Mouse (Mus musculus) forebrain, embryonic 15.5 days (tissue): ENCODE results near the gene Chaf1b. TPM values are rescaled to one million over a fixed set of nuclear protein-coding genes. Genes with fewer than 3 reads are reported as not detected.

Source experiments
- ATAC-seq: fragments of 200-750 bp; cut with Nextera tagmentation; replicated peaks from 2 replicates; pipeline ENCODE4 v1.8.0; 2017; ENCODE audit warnings: mild to moderate bottlenecking, moderate TSS enrichment, moderate library complexity
- H3K27ac ChIP-seq: fragments of 300-500 bp; sonication (generic); replicated peaks from 2 replicates; pipeline ENCODE4 v1.5.1; 2015; ENCODE audit warnings: mild to moderate bottlenecking, inconsistent platforms
- H3K27me3 ChIP-seq: fragments of 300-500 bp; sonication (generic); 2 replicates; pipeline ENCODE4 v1.6.1; 2015; ENCODE audit warnings: inconsistent platforms
- H3K36me3 ChIP-seq: fragments of 300-500 bp; sonication (generic); 2 replicates; pipeline ENCODE4 v1.6.1; 2015; ENCODE audit warnings: mild to moderate bottlenecking, inconsistent platforms
- H3K4me1 ChIP-seq: fragments of 300-500 bp; sonication (generic); 2 replicates; pipeline ENCODE4 v1.6.1; 2015; ENCODE audit warnings: inconsistent platforms
- H3K4me2 ChIP-seq: fragments of 300-500 bp; sonication (generic); replicated peaks from 2 replicates; pipeline ENCODE4 v1.6.1; 2015; ENCODE audit warnings: mild to moderate bottlenecking, inconsistent platforms
- H3K4me3 ChIP-seq: fragments of 300-500 bp; sonication (generic); 2 replicates; pipeline ENCODE4 v1.5.1; 2015; ENCODE audit warnings: mild to moderate bottlenecking, inconsistent platforms
- H3K9ac ChIP-seq: fragments of 300-500 bp; sonication (generic); replicated peaks from 2 replicates; pipeline ENCODE4 v1.6.1; 2015; ENCODE audit warnings: mild to moderate bottlenecking, inconsistent platforms
- H3K9me3 ChIP-seq: fragments of 300-500 bp; sonication (generic); 2 replicates; pipeline ENCODE4 v1.6.1; 2016; ENCODE audit warnings: inconsistent platforms
- WGBS: fragments of 180-500 bp; shearing (Covaris S2); methylation state at CpG from one replicate; pipeline ENCODE4 v1.1.7; 2015; ENCODE audit warnings: mixed read lengths; 5-methylcytosine and 5-hydroxymethylcytosine counted together
- polyA plus RNA-seq: library from polyadenylated mRNA; unstranded; fragments of >200 nt; fragmentation: Nextera tagmentation; extraction: Ambion mirVana; gene quantifications from 2 replicates; pipeline ENCODE4 v1.2.1, GENCODE M21; 2015

The Chaf1b gene
- polyA plus RNA-seq, 1 experiment from 2014 or later = 42.0 TPM

GRCm38 (mm10) chr16:93935009-93935408 is 51.3 kb downstream of the Chaf1b start:
- Histone ChIP-seq H3K27ac (no peak overlapping the region), H3K27me3 (peaks cover 22% of the 10 kb centered on the region; the same call in 1 of the 2 replicates), H3K36me3 (no peaks in the 10 kb centered on the region), H3K4me2 (no peak overlapping the region), H3K4me1 (no peaks in the 10 kb centered on the region), H3K9ac (no peak overlapping the region), H3K9me3 (no peaks in the 10 kb centered on the region), H3K4me3 (no peak overlapping the region)
- 13% methylated on average over 7 of the region's 7 CpGs for WGBS
- no peak for ATAC-seq

GRCm38 (mm10) chr16:93938400-93938846 is 54.7 kb downstream of the Chaf1b start:
- 7% methylated on average over 16 of the region's 16 CpGs for WGBS
- H3K9ac ChIP-seq = peak overlapping the region; percentile 21; the same call in 1 of the 2 replicates
- no peak for ATAC-seq

GRCm38 (mm10) chr16:93939961-93940360 is 56.3 kb downstream of the Chaf1b start:
- no peaks in the 10 kb centered on the region for H3K4me1 ChIP-seq
- H3K9me3 ChIP-seq = no peaks in the 10 kb centered on the region
- H3K9ac ChIP-seq = no peak overlapping the region
- no peak overlapping the region for H3K4me2 ChIP-seq
- H3K36me3 ChIP-seq = no peaks in the 10 kb centered on the region
- WGBS = 79% methylated on average over 4 of the region's 4 CpGs
- no peak overlapping the region for H3K27ac ChIP-seq
- no peak for ATAC-seq
- H3K27me3 ChIP-seq = peaks cover 18% of the 10 kb centered on the region; the same call in 1 of the 2 replicates
- H3K4me3 ChIP-seq = no peak overlapping the region

More at GRCm38 (mm10) chr16:93938400-93938846, 54.7 kb downstream of the Chaf1b start:
- H3K27ac ChIP-seq = no peak overlapping the region
- H3K9me3 ChIP-seq = no peaks in the 10 kb centered on the region
- H3K4me1 ChIP-seq = no peaks in the 10 kb centered on the region
- H3K36me3 ChIP-seq = no peaks in the 10 kb centered on the region
- peak overlapping the region; percentile 27 for H3K4me3 ChIP-seq
- H3K27me3 ChIP-seq = peaks cover 22% of the 10 kb centered on the region; the same call in 1 of the 2 replicates
- peak overlapping the region; percentile 43 for H3K4me2 ChIP-seq

- Histone ChIP-seq H3K9ac (no peak overlapping the region), H3K36me3 (no peaks in the 10 kb centered on the region), H3K27ac (no peak overlapping the region), H3K9me3 (no peaks in the 10 kb centered on the region), H3K4me1 (no peaks in the 10 kb centered on the region), H3K27me3 (peaks cover 4% of the 10 kb centered on the region; the same call in 1 of the 2 replicates), H3K4me2 (no peak overlapping the region), H3K4me3 (no peak overlapping the region)
- 73% methylated on average over 10 of the region's 10 CpGs for WGBS
- no peak for ATAC-seq
These were observed 58.3 kb downstream of the Chaf1b start for GRCm38 (mm10) chr16:93941781-93942567.

GRCm38 (mm10) chr16:93942796-93943502 is 59.2 kb downstream of the Chaf1b start:
- 89% methylated on average over 10 of the region's 10 CpGs for WGBS
- Histone ChIP-seq H3K4me3 (no peak overlapping the region), H3K4me2 (no peak overlapping the region), H3K27ac (no peak overlapping the region), H3K9me3 (no peaks in the 10 kb centered on the region), H3K36me3 (no peaks in the 10 kb centered on the region), H3K27me3 (no peaks in the 10 kb centered on the region), H3K9ac (no peak overlapping the region), H3K4me1 (no peaks in the 10 kb centered on the region)
- ATAC-seq = no peak

- Histone ChIP-seq H3K9me3 (no peaks in the 10 kb centered on the region), H3K27me3 (no peaks in the 10 kb centered on the region), H3K4me2 (no peak overlapping the region), H3K4me3 (no peak overlapping the region), H3K4me1 (no peaks in the 10 kb centered on the region), H3K9ac (no peak overlapping the region), H3K36me3 (no peaks in the 10 kb centered on the region), H3K27ac (no peak overlapping the region)
- no peak for ATAC-seq
- WGBS = 78% methylated on average over 6 of the region's 6 CpGs
These were observed 60.6 kb downstream of the Chaf1b start for GRCm38 (mm10) chr16:93944301-93944700.

GRCm38 (mm10) chr16:93947396-93947795 is 63.7 kb downstream of the Chaf1b start:
- H3K4me3 ChIP-seq = no peak overlapping the region
- no peak for ATAC-seq
- H3K4me2 ChIP-seq = no peak overlapping the region
- 89% methylated on average over 4 of the region's 4 CpGs for WGBS
- H3K27me3 ChIP-seq = no peaks in the 10 kb centered on the region
- no peaks in the 10 kb centered on the region for H3K4me1 ChIP-seq
- H3K27ac ChIP-seq = no peak overlapping the region
- no peaks in the 10 kb centered on the region for H3K9me3 ChIP-seq
- no peaks in the 10 kb centered on the region for H3K36me3 ChIP-seq
- no peak overlapping the region for H3K9ac ChIP-seq

Other genes starting within 250 kb of the Chaf1b start
- 1.4 and 1.6 TPM in 2 replicates for gene Cbr3, start 200.7 kb upstream of the Chaf1b start, polyA plus RNA-seq
- 26.2 and 27.3 TPM in 2 replicates for gene Dop1b, start 172.0 kb upstream of the Chaf1b start, polyA plus RNA-seq
- gene Morc3, start 51.8 kb upstream of the Chaf1b start, polyA plus RNA-seq = 36.3 and 41.5 TPM in 2 replicates
- not detected in 2 replicates for gene Cldn14, start 124.9 kb downstream of the Chaf1b start, polyA plus RNA-seq
- gene Sim2, start 201.0 kb downstream of the Chaf1b start, polyA plus RNA-seq = 0.04 TPM in 1 of 2 replicates, not detected in the other